Mouse (Mus musculus) heart, embryonic 10.5 days (tissue): ENCODE measurements around the gene Fgfr2. TPM values are rescaled to one million over a fixed set of nuclear protein-coding genes. Genes with fewer than 3 reads are reported as not detected.

Source experiments
- DNase-seq: peaks from one replicate; pipeline ENCODE4 v3.0.0-alpha.2; 2017; ENCODE audit warnings: low spot score
- H3K27ac ChIP-seq: fragments of 300-500 bp; sonication (generic); 2 replicates; pipeline ENCODE4 v1.5.1; 2016; ENCODE audit warnings: mild to moderate bottlenecking
- H3K27me3 ChIP-seq: fragments of 300-500 bp; sonication (generic); 2 replicates; pipeline ENCODE4 v1.6.1; 2016; ENCODE audit warnings: mild to moderate bottlenecking; ENCODE audit not compliant: poor library complexity, insufficient read depth, severe bottlenecking
- H3K36me3 ChIP-seq: fragments of 300-500 bp; sonication (generic); 2 replicates; pipeline ENCODE4 v1.6.1; 2016; ENCODE audit warnings: mild to moderate bottlenecking, moderate library complexity
- H3K4me1 ChIP-seq: fragments of 300-500 bp; sonication (generic); 2 replicates; pipeline ENCODE4 v1.6.1; 2016; ENCODE audit warnings: mild to moderate bottlenecking
- H3K4me3 ChIP-seq: fragments of 300-500 bp; sonication (generic); 2 replicates; pipeline ENCODE4 v1.5.1; 2016; ENCODE audit warnings: mild to moderate bottlenecking, moderate library complexity
- H3K9me3 ChIP-seq: fragments of 300-500 bp; sonication (generic); 2 replicates; pipeline ENCODE4 v1.6.1; 2016; ENCODE audit warnings: mild to moderate bottlenecking, moderate library complexity
- WGBS: fragments of 180-500 bp; shearing (Covaris S2); methylation state at CpG from one replicate; pipeline ENCODE4 v1.1.7; 2016; 5-methylcytosine and 5-hydroxymethylcytosine counted together
- polyA plus RNA-seq: library from polyadenylated mRNA; unstranded; fragments of >200 nt; fragmentation: Nextera tagmentation; extraction: Ambion mirVana; gene quantifications from 2 replicates; pipeline ENCODE4 v1.2.1, GENCODE M21; 2016

Gene Fgfr2
- polyA plus RNA-seq, 1 experiment from 2014 or later, result 46.6 TPM

DNA sequence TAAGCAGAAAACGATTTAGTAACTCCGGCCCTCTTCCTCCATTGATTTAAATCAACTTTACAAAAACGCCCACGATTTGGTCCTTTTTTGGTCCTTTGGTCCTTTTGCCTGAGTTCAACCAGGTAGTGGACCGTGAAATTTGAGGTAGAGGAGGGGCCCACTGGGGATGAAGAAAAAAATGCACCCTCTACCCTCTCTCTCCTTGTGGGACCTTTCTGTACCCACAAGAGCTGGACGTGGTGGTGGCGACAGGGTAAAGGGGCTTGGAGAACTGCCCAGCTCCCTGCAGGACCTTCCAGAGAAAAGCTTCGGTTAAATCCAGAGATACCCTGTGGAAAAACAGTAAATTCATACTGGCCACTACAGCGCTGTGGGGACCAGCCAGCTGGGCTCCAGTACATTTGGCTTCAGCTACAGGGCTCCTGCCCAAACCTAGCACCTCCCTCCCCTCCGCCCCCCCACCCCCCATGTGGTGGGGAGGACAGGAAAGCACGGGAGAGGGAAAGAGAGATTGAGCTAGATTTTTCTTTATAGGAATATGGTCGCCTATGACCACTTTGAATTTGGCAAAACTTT, 2185.8 kb downstream of the Fgfr2 start:
- H3K4me3 ChIP-seq, result peak overlapping the region; percentile 71; the same call in 1 of the 2 replicates
- peaks cover 30% of the 10 kb centered on the region for H3K4me1 ChIP-seq
- no peak overlapping the region for H3K27ac ChIP-seq
- H3K27me3 ChIP-seq, result peaks cover 88% of the 10 kb centered on the region
- peak; percentile 70 for DNase-seq
- H3K9me3 ChIP-seq, result no peaks in the 10 kb centered on the region
- no peaks in the 10 kb centered on the region for H3K36me3 ChIP-seq
- WGBS, result 25% methylated on average over 12 of the region's 12 CpGs

GRCm38 (mm10) chr7:130936472-130936951, 2186.6 kb downstream of the Fgfr2 start:
- peaks cover 30% of the 10 kb centered on the region for H3K4me1 ChIP-seq
- 2% methylated on average over 49 of the region's 49 CpGs for WGBS
- peak overlapping the region; percentile 74 for H3K27ac ChIP-seq
- no peaks in the 10 kb centered on the region for H3K36me3 ChIP-seq
- DNase-seq, result peak; percentile 69
- no peaks in the 10 kb centered on the region for H3K9me3 ChIP-seq
- peak overlapping the region; percentile 71 for H3K4me3 ChIP-seq
- peaks cover 90% of the 10 kb centered on the region for H3K27me3 ChIP-seq

DNA sequence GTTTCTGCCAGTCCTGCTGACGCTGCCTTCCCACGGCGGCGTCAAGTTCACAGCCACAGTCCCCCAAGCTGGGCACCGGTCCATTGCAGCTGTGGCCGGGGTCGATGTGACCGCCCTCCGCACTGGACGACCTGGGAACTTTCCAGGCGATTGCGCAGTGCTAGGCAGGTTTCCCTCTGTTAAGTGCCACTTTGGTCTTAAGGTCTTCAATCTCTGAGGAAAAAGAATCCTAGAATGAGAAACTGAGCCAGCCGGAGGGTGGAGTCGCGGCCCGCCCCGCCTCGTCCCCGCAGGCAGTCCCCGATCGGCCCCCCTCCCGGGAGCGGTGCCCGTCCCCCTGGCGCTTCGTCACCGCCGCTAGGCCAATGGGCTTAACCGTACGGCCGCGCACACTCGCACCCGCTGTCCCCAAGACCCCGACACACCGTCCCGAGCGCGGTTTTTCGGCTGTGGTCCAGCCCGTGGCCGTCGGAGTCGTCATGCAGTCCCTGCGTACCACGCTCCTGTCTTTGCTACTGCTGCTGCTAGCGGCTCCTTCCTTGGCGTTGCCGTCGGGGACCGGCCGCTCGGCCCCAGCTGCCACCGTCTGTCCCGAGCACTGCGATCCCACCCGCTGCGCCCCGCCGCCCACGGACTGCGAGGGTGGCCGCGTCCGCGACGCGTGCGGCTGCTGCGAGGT, 2187.2 kb downstream of the Fgfr2 start, which contains the start of gene Htra1:
Gene Htra1 (plus strand): TSS at position 319 of the 679 bp plus-strand sequence.
- Histone ChIP-seq H3K27ac (peak within 1 kb of the TSS; percentile 74), H3K27me3 (peaks cover 85% of the 10 kb centered on the region)
- under 1% methylated on average over 70 of the region's 70 CpGs for whole genome bisulfite sequencing

GRCm38 (mm10) chr7:130935421-130935792, 2187.7 kb downstream of the Fgfr2 start:
- H3K4me3 ChIP-seq, result peak overlapping the region; percentile 71
- DNase-seq, result no peak
- H3K27me3 ChIP-seq, result peaks cover 80% of the 10 kb centered on the region
- H3K9me3 ChIP-seq, result no peaks in the 10 kb centered on the region
- 10% methylated on average over 16 of the region's 16 CpGs for WGBS
- peaks cover 30% of the 10 kb centered on the region for H3K4me1 ChIP-seq
- no peak overlapping the region for H3K27ac ChIP-seq
- H3K36me3 ChIP-seq, result no peaks in the 10 kb centered on the region

More for the DNA sequence above, 2187.2 kb downstream of the Fgfr2 start, which contains the start of gene Htra1:
- H3K36me3 ChIP-seq, result no peaks in the 10 kb centered on the region
- no peaks in the 10 kb centered on the region for H3K9me3 ChIP-seq
- peak within 1 kb of the TSS; percentile 71 for H3K4me3 ChIP-seq
- DNase-seq, result peak; percentile 76
- H3K4me1 ChIP-seq, result peaks cover 30% of the 10 kb centered on the region

GRCm38 (mm10) chr7:130934654-130935053, 2188.5 kb downstream of the Fgfr2 start:
- H3K36me3 ChIP-seq, result no peaks in the 10 kb centered on the region
- no peak overlapping the region for H3K4me3 ChIP-seq
- no peaks in the 10 kb centered on the region for H3K9me3 ChIP-seq
- H3K27ac ChIP-seq, result no peak overlapping the region
- 83% methylated on average over 4 of the region's 4 CpGs for WGBS
- peak; percentile 58 for DNase-seq
- peaks cover 26% of the 10 kb centered on the region for H3K4me1 ChIP-seq
- H3K27me3 ChIP-seq, result peaks cover 74% of the 10 kb centered on the region

DNA sequence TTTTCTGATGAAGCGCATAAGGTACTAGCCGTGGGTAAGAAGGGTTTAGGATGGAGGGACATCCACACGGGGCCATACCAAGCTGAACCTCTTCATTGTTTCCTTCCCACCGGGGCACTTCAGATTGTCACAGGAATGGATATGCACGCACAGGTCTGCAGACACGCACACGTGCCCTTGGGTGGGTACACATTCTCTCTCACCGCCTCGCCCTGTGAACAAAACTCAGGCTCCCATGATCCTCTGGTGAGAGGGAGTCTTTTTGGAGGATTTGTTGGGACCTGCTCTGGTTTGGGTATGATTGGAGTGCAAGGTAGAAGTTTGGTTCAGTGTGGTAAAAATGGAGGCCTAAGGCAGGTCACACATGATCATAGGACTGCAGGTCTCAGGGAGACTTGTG, 2190.2 kb downstream of the Fgfr2 start:
- H3K4me3 ChIP-seq, result no peak overlapping the region
- H3K27ac ChIP-seq, result no peak overlapping the region
- H3K27me3 ChIP-seq, result peaks cover 58% of the 10 kb centered on the region
- peaks cover 26% of the 10 kb centered on the region for H3K4me1 ChIP-seq
- DNase-seq, result peak; percentile 59
- no peaks in the 10 kb centered on the region for H3K9me3 ChIP-seq
- H3K36me3 ChIP-seq, result no peaks in the 10 kb centered on the region
- 88% methylated on average over 9 of the region's 9 CpGs for WGBS

- WGBS, result 52% methylated on average over 3 of the region's 3 CpGs
- Histone ChIP-seq H3K4me3 (no peak overlapping the region), H3K27ac (no peak overlapping the region), H3K4me1 (peaks cover 5% of the 10 kb centered on the region), H3K27me3 (peaks cover 33% of the 10 kb centered on the region), H3K9me3 (no peaks in the 10 kb centered on the region), H3K36me3 (no peaks in the 10 kb centered on the region)
- no peak for DNase-seq
Observed at GRCm38 (mm10) chr7:130930401-130930800, 2192.7 kb downstream of the Fgfr2 start.

DNA sequence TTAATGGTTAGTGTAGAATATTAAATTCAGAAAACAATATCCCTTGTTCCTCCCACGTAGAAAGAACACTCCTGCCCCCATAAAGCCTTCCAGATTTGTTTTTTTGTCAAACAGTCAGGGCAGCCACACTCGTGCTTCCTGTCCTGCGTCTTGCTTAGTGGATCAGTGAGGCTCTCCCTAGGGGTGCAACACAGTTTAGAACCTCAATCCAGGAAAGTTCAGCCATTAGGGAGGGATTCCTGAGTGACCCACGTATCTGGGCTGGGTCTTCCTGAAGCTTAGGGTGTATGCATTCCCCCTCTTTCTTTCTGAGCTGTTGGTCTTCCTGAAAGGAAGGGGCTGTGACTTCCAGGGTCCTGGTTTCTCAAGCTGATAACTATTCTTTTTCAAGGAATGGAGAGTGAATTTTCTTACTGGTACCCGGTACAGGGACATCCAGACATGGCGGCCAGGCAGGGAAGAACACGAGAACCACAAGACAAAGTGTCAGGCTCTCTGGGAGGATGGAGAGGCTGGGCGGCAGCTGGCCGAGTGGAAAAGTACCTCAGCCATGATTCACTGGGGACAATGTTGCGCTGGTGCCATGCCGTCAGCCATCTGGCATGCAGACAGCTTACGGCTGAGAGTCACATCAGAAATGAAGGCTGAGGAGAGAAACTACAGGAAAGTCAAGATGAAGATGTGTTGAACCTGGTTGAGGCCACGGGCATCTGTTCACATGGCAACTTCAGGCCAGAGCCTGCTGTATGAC, 2200.0 kb downstream of the Fgfr2 start:
- Histone ChIP-seq H3K9me3 (no peaks in the 10 kb centered on the region), H3K4me3 (no peak overlapping the region), H3K4me1 (no peaks in the 10 kb centered on the region), H3K36me3 (no peaks in the 10 kb centered on the region), H3K27ac (no peak overlapping the region), H3K27me3 (no peaks in the 10 kb centered on the region)
- DNase-seq, result no peak
- 71% methylated on average over 13 of the region's 13 CpGs for WGBS

GRCm38 (mm10) chr7:130918260-130918659, 2204.9 kb downstream of the Fgfr2 start:
- 60% methylated on average over 2 of the region's 2 CpGs for WGBS
- Histone ChIP-seq H3K9me3 (no peaks in the 10 kb centered on the region), H3K4me1 (no peaks in the 10 kb centered on the region), H3K4me3 (no peak overlapping the region), H3K27ac (no peak overlapping the region), H3K27me3 (no peaks in the 10 kb centered on the region), H3K36me3 (peaks cover 6% of the 10 kb centered on the region; the same call in 1 of the 2 replicates)
- DNase-seq, result no peak

DNA sequence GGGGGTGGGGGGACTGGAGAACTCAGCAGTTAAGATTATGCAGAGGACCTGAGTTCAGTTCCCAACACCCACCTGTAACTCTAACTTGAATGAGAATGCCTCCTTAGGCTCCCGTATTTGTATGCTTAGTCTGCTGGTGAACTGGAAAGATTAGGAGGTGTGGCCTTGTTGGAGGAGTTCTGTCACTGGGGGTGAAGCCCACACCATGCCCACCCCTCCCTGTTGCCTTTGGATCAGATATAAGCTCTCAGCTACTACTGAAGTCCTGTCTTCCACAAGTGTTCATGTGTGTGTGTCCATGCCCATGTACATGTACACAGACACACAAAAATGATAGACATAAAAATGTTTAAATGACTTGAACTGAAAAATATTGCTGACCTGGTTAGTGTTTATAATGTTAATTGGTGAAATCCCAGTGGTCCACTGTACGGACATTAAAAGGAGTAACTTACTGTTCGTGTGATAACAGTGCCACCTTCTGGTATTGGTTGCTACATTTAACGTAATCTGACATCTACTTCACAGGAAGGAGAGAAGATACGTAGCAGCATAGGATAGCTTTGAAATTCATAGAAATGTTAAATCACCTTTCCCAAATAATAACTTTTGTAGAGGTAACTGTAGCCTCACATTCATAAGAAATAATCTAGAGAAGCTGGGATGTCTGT, 2208.3 kb downstream of the Fgfr2 start:
- H3K4me1 ChIP-seq, result no peaks in the 10 kb centered on the region
- no peak overlapping the region for H3K27ac ChIP-seq
- H3K9me3 ChIP-seq, result no peaks in the 10 kb centered on the region
- DNase-seq, result no peak
- WGBS, result 58% methylated on average over 5 of the region's 5 CpGs
- no peaks in the 10 kb centered on the region for H3K27me3 ChIP-seq
- no peak overlapping the region for H3K4me3 ChIP-seq
- peaks cover 14% of the 10 kb centered on the region for H3K36me3 ChIP-seq

- WGBS, result 91% methylated on average over 14 of the region's 14 CpGs
- H3K36me3 ChIP-seq, result peaks cover 23% of the 10 kb centered on the region
- no peaks in the 10 kb centered on the region for H3K9me3 ChIP-seq
- H3K4me3 ChIP-seq, result no peak overlapping the region
- no peaks in the 10 kb centered on the region for H3K27me3 ChIP-seq
- DNase-seq, result no peak
- H3K4me1 ChIP-seq, result no peaks in the 10 kb centered on the region
- no peak overlapping the region for H3K27ac ChIP-seq
Observed at GRCm38 (mm10) chr7:130910841-130911240, 2212.3 kb downstream of the Fgfr2 start.

DNA sequence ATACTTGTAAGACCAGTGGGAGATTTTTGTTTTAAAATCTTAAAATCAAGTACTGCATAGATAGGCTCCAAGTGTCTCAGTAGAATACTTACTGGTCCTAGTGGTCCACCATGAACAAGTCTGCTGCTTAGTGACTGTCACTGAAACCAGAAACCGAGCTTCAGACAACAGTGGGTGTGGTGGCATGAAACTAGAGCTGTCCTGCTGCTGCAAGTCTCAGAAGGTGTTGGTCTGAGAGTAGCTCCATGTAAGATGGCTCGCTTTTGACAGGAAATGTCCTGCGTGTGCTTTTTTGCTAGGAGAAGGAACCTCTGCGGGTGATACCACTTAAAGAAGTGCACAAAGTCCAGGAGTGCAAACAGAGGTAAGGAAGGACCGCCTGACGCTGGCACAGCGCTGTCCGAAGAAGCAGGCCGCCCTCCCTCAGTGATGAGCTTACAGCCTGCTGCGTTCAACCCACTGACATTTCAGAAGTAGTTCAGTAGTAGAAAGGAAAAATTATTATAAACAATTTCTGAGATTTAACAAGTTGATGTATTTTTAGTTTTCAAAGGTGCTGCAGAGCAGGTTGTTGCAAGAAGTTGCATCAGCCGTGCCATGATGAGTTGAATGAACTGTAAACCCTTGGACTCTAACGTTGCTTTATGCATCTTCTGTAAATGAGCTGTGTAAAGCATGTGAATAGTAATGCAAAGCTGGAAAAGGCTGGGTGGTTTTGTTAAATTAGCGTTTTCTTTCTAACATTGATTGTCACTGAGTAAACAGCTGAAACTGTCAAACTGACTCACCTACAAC, 2218.4 kb downstream of the Fgfr2 start:
- 86% methylated on average over 13 of the region's 13 CpGs for WGBS
- H3K36me3 ChIP-seq, result peaks cover 52% of the 10 kb centered on the region
- H3K4me3 ChIP-seq, result no peak overlapping the region
- no peak for DNase-seq
- no peaks in the 10 kb centered on the region for H3K27me3 ChIP-seq
- H3K9me3 ChIP-seq, result no peaks in the 10 kb centered on the region
- no peak overlapping the region for H3K27ac ChIP-seq
- no peaks in the 10 kb centered on the region for H3K4me1 ChIP-seq
